Comparison of ENCODE assay signal across 14 mouse cellular contexts in the genomic region with DNA sequence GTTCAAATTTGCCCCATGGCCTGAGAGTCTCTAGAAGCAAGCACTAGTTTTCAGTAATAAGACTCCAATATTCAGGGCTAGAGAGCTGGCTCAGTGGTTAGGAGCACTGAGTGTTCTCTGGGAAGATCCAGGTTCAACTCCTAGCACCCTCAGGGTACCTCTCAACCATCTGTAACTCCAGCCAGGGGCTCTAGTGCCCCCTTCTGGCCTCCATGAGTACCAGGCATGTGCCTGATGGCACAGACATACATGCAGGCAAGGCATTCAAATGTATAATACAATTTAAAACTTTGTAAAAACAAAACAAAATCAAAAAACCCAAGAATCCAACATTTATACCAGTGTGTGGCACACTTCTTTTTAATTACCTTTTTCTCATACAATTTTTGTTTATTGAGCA.
DNase-seq lines count a peak whose midpoint lies in the region; ATAC-seq and TF ChIP-seq lines count a peak whose summit lies in the region.
"Had no signal": no experiment of that assay in that cellular context is flagged by ENCODE, and none has a peak within 500 bp of the region (broad histone marks: within the 10 kb centered on the region; RNA-seq: fewer than 3 reads in every experiment).

No protein-coding gene starts in this region.

- no peak overlapping the region for H3K4me2 ChIP-seq in heart, embryonic 15.5 days
- H3K4me2 ChIP-seq in liver, postnatal 0 days (ENCODE audit: low read depth, low read length), result no peak overlapping the region
- H3K4me2 ChIP-seq: hindbrain, embryonic 14.5 days; liver, embryonic 13.5 days had no signal

- peaks cover 77% of the 10 kb centered on the region for H3K4me1 ChIP-seq in heart, embryonic 15.5 days (replicated peaks)
- H3K4me1 ChIP-seq in liver, postnatal 0 days (ENCODE audit: insufficient read depth), result peaks cover 4% of the 10 kb centered on the region; the same call in 1 of the 2 replicates
- H3K4me1 ChIP-seq in ES-E14 (ENCODE audit: control insufficient read depth in 2 of 2, insufficient read depth in 2 of 2, low read length in 2 of 2, poor library complexity in 1 of 2), result no peaks in the 10 kb centered on the region

- no peaks in the 10 kb centered on the region for H3K27me3 ChIP-seq in heart, embryonic 15.5 days
- no peaks in the 10 kb centered on the region for H3K27me3 ChIP-seq in liver, postnatal 0 days (ENCODE audit: insufficient read depth, low read length)
- H3K27me3 ChIP-seq: liver, embryonic 13.5 days had no signal

- in situ Hi-C loops in ES-E14 (cut with MboI; ENCODE audit: low sequenced_read_pairs in 2 of 2, unreplicated experiment in 2 of 2), result no loop called here

- no peaks in the 10 kb centered on the region for H3K9me3 ChIP-seq in heart, embryonic 15.5 days (replicated peaks)
- H3K9me3 ChIP-seq in liver, postnatal 0 days (ENCODE audit: low read length), result no peaks in the 10 kb centered on the region
- H3K9me3 ChIP-seq in ES-E14 (ENCODE audit: control insufficient read depth, insufficient read depth, low read depth, low read length), result no peaks in the 10 kb centered on the region
- H3K9me3 ChIP-seq: liver, embryonic 13.5 days had no signal

- DNase-seq in heart, adult 11 months, result no peak
- DNase-seq in liver, postnatal 0 days, result no peak
- no peak for DNase-seq in liver
- DNase-seq in ES-E14 (ENCODE audit: low read depth, low spot score), result peak; percentile 7
- DNase-seq in induced T-regulatory cell, adult 2 months (ENCODE audit: low read depth), result peak; percentile 16
- DNase-seq in B cell, adult 2 months, result no peak
- DNase-seq: embryo, embryonic 11 days; gastrocnemius, postnatal 36 days; liver, embryonic 13.5 days; thymus, postnatal 25 days had no signal

- TF ChIP-seq CTCF in liver, postnatal 0 days (IDR thresholded peaks at IDR 0.05; ENCODE audit: low read depth), result peak; percentile 32; the same call in 1 of the 2 replicates

- TF ChIP-seq EP300 in liver, postnatal 0 days (IDR thresholded peaks at IDR 0.05; ENCODE audit: low read depth), result no peak

- ATAC-seq in heart, embryonic 15.5 days (replicated peaks; ENCODE audit: insufficient number of reproducible peaks, insufficient read depth, low FRiP score, low read depth), result no peak
- no peak for ATAC-seq in liver, postnatal 0 days
- ATAC-seq: forebrain, embryonic 16.5 days; midbrain, embryonic 16.5 days had no signal

- H3K9ac ChIP-seq in heart, embryonic 15.5 days, result no peak overlapping the region
- H3K9ac ChIP-seq in liver, postnatal 0 days (replicated peaks), result no peak overlapping the region
- no peak overlapping the region for H3K9ac ChIP-seq in ES-E14 (ENCODE audit: insufficient read depth, low read depth, low read length, poor library complexity, severe bottlenecking)
- H3K9ac ChIP-seq: hindbrain, embryonic 14.5 days; liver, embryonic 13.5 days had no signal

- peaks cover 18% of the 10 kb centered on the region for H3K36me3 ChIP-seq in heart, embryonic 15.5 days
- H3K36me3 ChIP-seq in liver, postnatal 0 days (replicated peaks; ENCODE audit: insufficient read depth, low read length), result 0 out of 2 replicates have a peak, but pooled peaks cover 2% of the 10 kb centered on the region
- no peaks in the 10 kb centered on the region for H3K36me3 ChIP-seq in ES-E14 (ENCODE audit: control insufficient read depth, insufficient read depth, low read length, poor library complexity, severe bottlenecking)
- H3K36me3 ChIP-seq: liver, embryonic 13.5 days had no signal

- 0 out of 2 replicates have a peak overlapping the region, but pooled peaks have one; percentile 93 for H3K27ac ChIP-seq in heart, embryonic 15.5 days
- no peak overlapping the region for H3K27ac ChIP-seq in liver, postnatal 0 days (ENCODE audit: low read depth)
- no peak overlapping the region for H3K27ac ChIP-seq in ES-E14 (ENCODE audit: insufficient read depth, low read depth, low read length, poor library complexity, severe bottlenecking)
- H3K27ac ChIP-seq: hindbrain, embryonic 14.5 days; liver, embryonic 13.5 days had no signal

- H3K4me3 ChIP-seq in heart, embryonic 15.5 days, result no peak overlapping the region
- H3K4me3 ChIP-seq in liver, postnatal 0 days (ENCODE audit: low read depth, low read length), result no peak overlapping the region
- no peak overlapping the region for H3K4me3 ChIP-seq in ES-E14 (ENCODE audit: insufficient read depth in 1 of 2, low read depth in 1 of 2, low read length in 2 of 2, poor library complexity in 1 of 2, severe bottlenecking in 1 of 2)
- H3K4me3 ChIP-seq: liver, embryonic 13.5 days had no signal

TF ChIP-seq in ES-E14, 5 proteins besides CTCF, POLR2A, EP300 and RAD21:
- TF ChIP-seq ZC3H11A (IDR thresholded peaks at IDR 0.05; ENCODE audit: borderline replicate concordance, low read depth, low read length) (no peak), HCFC1 (IDR thresholded peaks at IDR 0.05; ENCODE audit: borderline replicate concordance, insufficient read depth, low read length) (no peak), ZNF384 (IDR thresholded peaks at IDR 0.05; ENCODE audit: low read depth, low read length) (no peak), MAFK (IDR thresholded peaks at IDR 0.05; ENCODE audit: insufficient read depth, low read depth, low read length) (no peak), CHD2 (IDR thresholded peaks at IDR 0.05; ENCODE audit: low read depth, low read length) (no peak)

Comparison
In these comparisons a context has a peak if more than half of its experiments do, and no peak if none do; other contexts are left out.
1. DNase-seq: peak in ES-E14 (single experiment) and induced T-regulatory cell, adult 2 months (single experiment); none in heart, adult 11 months (single experiment), liver, postnatal 0 days (single experiment), liver (single experiment) and B cell, adult 2 months (0 of 2).